Mouse (Mus musculus) lung, embryonic 15.5 days (tissue): ENCODE data around the gene Rab8b. TPM values are rescaled to one million over a fixed set of nuclear protein-coding genes. Genes with fewer than 3 reads are reported as not detected.
"Not testable (repeated sequence)": the region's sequence is repeated elsewhere in the genome, so short reads cannot be mapped to it uniquely, and the experiment has no call there.

Experiments used
- ATAC-seq: fragments of 200-750 bp; cut with Nextera tagmentation; 2 replicates; pipeline ENCODE4 v1.8.0; 2017; ENCODE audit warnings: moderate number of reproducible peaks, borderline replicate concordance; ENCODE audit not compliant: low FRiP score, low TSS enrichment; ENCODE audit errors: extremely low read depth
- H3K27ac ChIP-seq: fragments of 300-500 bp; sonication (generic); 2 replicates; pipeline ENCODE4 v1.5.1; 2015; ENCODE audit warnings: moderate library complexity, mild to moderate bottlenecking, inconsistent platforms
- H3K27me3 ChIP-seq: fragments of 300-500 bp; sonication (generic); 2 replicates; pipeline ENCODE4 v1.6.1; 2015; ENCODE audit warnings: inconsistent platforms
- H3K36me3 ChIP-seq: fragments of 300-500 bp; sonication (generic); 2 replicates; pipeline ENCODE4 v1.6.1; 2015; ENCODE audit warnings: inconsistent platforms
- H3K4me1 ChIP-seq: fragments of 300-500 bp; sonication (generic); 2 replicates; pipeline ENCODE4 v1.6.1; 2015; ENCODE audit warnings: inconsistent platforms
- H3K4me2 ChIP-seq: fragments of 300-500 bp; sonication (generic); 2 replicates; pipeline ENCODE4 v1.6.1; 2015; ENCODE audit warnings: inconsistent platforms, mild to moderate bottlenecking, moderate library complexity
- H3K4me3 ChIP-seq: fragments of 300-500 bp; sonication (generic); 2 replicates; pipeline ENCODE4 v1.5.1; 2015; ENCODE audit warnings: mild to moderate bottlenecking, inconsistent platforms
- H3K9ac ChIP-seq: fragments of 300-500 bp; sonication (generic); 2 replicates; pipeline ENCODE4 v1.6.1; 2015; ENCODE audit warnings: inconsistent platforms
- H3K9me3 ChIP-seq: fragments of 300-500 bp; sonication (generic); 2 replicates; pipeline ENCODE4 v1.6.1; 2016; ENCODE audit warnings: inconsistent platforms
- WGBS: fragments of 180-500 bp; shearing (Covaris S2); methylation state at CpG from one replicate; pipeline ENCODE4 v1.1.7; 2015; 5-methylcytosine and 5-hydroxymethylcytosine counted together
- polyA plus RNA-seq: library from polyadenylated mRNA; unstranded; fragments of >200 nt; fragmentation: Nextera tagmentation; extraction: Ambion mirVana; gene quantifications from 2 replicates; pipeline ENCODE4 v1.2.1, GENCODE M21; 2015

The Rab8b gene
- polyA plus RNA-seq, 1 experiment from 2014 or later, result 30.1 TPM

DNA sequence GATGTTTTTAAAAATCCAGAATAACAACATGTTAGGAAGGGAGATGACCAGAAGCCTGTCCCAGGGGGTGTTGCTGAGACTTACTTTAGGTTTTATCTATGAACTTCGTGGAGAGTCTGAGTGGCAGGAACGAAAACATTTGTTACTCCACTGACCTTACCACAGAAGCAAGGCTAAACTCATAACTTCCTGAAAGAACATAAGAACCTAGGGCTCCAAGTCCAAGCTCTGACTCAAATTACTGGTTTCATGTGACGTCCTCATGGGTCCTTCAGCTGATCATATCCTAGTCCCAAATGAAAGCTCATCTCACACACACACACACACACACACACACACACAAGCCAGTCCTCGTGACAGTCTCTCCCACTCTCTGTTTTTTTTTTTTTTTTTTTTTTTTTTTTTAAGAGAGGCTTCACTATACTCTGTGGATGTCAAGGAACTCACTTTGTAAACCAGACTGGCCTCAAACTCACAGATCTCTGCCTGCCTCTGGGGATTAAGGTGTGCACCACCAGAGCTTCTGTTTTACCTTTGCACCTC, 87.0 kb downstream of the Rab8b start:
- Histone ChIP-seq H3K9me3 (no peaks in the 10 kb centered on the region), H3K4me3 (no peak overlapping the region), H3K4me1 (peaks cover 18% of the 10 kb centered on the region), H3K27me3 (no peaks in the 10 kb centered on the region), H3K27ac (no peak overlapping the region), H3K9ac (no peak overlapping the region), H3K36me3 (no peaks in the 10 kb centered on the region), H3K4me2 (no peak overlapping the region)
- 50% methylated on average over 4 of the region's 4 CpGs for WGBS
- ATAC-seq, result no peak

DNA sequence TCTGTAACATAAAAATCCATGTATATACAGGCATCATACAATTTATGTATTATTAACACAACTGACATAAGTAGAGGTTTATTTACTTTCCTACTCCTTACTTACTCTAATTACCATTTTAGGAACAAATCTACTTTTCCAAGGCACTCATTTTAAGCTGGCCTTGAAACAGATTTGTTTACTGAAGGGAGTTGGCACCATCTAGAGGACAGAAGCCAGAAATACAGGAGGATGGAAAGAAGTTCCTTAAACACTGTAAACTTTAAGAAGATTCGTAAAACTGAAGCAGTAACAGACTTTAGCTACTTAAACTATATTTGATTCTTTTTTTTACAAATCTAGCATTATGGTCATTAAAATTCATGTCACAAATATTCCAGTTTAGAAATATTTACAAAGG, 93.5 kb downstream of the Rab8b start:
- H3K4me1 ChIP-seq, result no peaks in the 10 kb centered on the region
- no peaks in the 10 kb centered on the region for H3K36me3 ChIP-seq
- H3K4me3 ChIP-seq, result no peak overlapping the region
- no peaks in the 10 kb centered on the region for H3K27me3 ChIP-seq
- no peak overlapping the region for H3K27ac ChIP-seq
- ATAC-seq, result no peak
- no peaks in the 10 kb centered on the region for H3K9me3 ChIP-seq
- 33% methylated on average over 1 of the region's 1 CpGs for WGBS
- no peak overlapping the region for H3K4me2 ChIP-seq
- no peak overlapping the region for H3K9ac ChIP-seq

DNA sequence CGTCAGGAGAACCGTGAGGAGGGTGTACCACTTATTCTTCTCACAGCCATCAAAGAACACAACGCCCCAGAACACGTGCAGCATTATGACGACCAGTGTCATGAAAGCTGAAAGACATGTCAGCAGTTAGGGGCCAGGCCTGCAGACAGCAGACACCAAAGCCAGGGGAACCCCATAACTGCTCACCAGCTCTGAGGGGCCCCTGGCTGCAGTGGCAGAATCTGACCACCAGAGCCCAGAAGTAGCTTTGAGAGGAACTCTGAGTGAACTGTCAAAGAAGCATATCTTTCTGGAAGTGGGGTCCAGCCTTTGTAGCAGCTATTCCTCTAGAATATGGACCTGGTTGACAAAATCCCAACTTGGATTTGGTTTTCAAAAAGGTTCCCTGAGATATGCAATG, 97.2 kb downstream of the Rab8b start:
- WGBS, result no CpG with 5 or more reads among the region's 5 CpGs
- H3K27ac ChIP-seq, H3K4me1 ChIP-seq, H3K4me2 ChIP-seq, H3K36me3 ChIP-seq, ATAC-seq, H3K27me3 ChIP-seq, H3K9ac ChIP-seq, H3K9me3 ChIP-seq, H3K4me3 ChIP-seq: not testable (repeated sequence)

DNA sequence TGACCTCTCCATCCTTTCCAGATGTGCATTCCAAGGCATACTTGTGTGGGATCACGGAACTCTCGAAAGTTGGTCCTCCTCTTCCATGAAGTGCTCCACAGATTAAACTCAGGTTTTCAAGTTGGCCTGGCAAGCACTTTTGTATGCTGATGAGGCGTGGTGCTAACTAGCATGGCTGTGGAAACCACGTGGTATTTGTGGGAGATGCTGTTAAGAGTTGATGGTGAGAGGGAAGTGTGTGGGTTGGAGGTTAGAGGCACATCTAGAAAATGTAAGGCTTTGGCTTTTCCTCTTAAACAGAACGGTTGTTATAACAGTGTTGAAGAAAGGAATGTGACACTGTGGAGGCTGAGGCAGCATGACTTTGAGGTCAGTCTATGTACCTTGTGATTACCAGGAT, 98.5 kb downstream of the Rab8b start:
- H3K9me3 ChIP-seq, result no peaks in the 10 kb centered on the region
- H3K4me2 ChIP-seq, result no peak overlapping the region
- H3K27ac ChIP-seq, result no peak overlapping the region
- H3K27me3 ChIP-seq, result no peaks in the 10 kb centered on the region
- 57% methylated on average over 5 of the region's 5 CpGs for WGBS
- no peak for ATAC-seq
- H3K4me3 ChIP-seq, result no peak overlapping the region
- no peaks in the 10 kb centered on the region for H3K4me1 ChIP-seq
- H3K9ac ChIP-seq, result no peak overlapping the region
- H3K36me3 ChIP-seq, result no peaks in the 10 kb centered on the region

DNA sequence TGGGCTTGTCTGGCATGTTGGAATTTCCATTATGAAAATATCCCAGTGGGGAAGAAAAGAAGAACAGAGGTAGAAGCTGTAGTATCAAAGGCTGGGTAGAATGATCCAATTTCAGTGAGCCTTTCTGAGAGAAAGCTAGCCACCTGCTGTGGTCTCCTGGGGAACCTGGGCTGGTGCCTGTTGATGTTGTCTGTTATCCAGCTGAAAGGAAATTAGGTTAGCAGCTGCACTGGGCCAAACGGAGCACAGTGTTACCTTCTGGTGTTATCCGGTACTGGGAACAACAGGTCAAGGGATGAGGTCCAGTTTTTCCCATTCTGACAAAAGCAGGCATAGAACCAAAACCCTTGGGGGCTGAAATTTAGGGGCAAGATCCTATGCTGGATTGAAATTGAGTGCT, 106.1 kb downstream of the Rab8b start:
- Histone ChIP-seq H3K27ac (no peak overlapping the region), H3K27me3 (no peaks in the 10 kb centered on the region), H3K9ac (no peak overlapping the region), H3K4me3 (no peak overlapping the region), H3K36me3 (no peaks in the 10 kb centered on the region), H3K4me2 (no peak overlapping the region), H3K4me1 (no peaks in the 10 kb centered on the region), H3K9me3 (no peaks in the 10 kb centered on the region)
- no peak for ATAC-seq
- 40% methylated on average over 2 of the region's 2 CpGs for WGBS

DNA sequence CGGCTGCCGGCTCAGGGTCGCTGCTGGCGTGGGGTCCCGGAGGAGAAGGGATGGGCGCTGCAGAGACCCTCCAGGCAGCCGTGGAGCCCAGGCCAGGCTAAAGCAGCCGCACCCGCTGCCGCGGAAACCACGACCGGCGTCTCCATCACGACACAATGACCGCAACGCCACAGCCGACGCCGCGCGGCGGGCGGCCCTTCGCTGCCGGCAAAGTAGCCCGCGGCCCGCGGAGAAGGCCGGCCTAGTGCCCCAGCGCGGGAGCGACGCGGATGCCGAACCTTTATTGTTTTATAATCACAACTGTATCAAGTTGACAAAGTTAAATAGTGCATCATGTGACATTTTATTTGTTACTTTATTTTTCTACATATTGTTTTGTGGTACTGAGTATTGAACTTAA, 113.5 kb downstream of the Rab8b start:
- not testable (repeated sequence) for H3K4me1 ChIP-seq, H3K9me3 ChIP-seq, H3K9ac ChIP-seq, H3K27ac ChIP-seq, H3K36me3 ChIP-seq, ATAC-seq
- Histone ChIP-seq H3K27me3 (peaks cover 32% of the 10 kb centered on the region), H3K4me2 (peak overlapping the region; percentile 59), H3K4me3 (peak overlapping the region; percentile 32)
- 3% methylated on average over 30 of the region's 37 CpGs for WGBS

DNA sequence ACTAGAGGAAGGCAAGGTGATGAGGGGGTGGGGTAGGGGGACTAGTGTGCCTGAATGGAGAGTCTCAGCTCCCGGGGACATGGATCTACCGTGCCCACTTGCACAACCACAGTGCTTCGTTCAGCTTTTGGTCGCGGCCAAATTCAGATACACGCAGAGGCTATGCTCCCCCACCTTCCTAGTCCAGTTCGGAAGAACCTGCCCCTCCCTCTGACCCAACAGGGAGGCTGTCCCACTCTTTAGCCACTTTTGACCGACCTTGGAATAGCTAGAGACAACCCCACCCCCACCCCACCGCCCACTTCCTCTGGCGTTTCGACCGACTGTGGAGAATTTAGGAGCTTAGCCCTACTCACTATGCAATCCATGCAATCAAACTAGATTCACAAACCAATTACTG, 117.5 kb downstream of the Rab8b start:
- no peak overlapping the region for H3K9ac ChIP-seq
- 42% methylated on average over 12 of the region's 12 CpGs for WGBS

DNA sequence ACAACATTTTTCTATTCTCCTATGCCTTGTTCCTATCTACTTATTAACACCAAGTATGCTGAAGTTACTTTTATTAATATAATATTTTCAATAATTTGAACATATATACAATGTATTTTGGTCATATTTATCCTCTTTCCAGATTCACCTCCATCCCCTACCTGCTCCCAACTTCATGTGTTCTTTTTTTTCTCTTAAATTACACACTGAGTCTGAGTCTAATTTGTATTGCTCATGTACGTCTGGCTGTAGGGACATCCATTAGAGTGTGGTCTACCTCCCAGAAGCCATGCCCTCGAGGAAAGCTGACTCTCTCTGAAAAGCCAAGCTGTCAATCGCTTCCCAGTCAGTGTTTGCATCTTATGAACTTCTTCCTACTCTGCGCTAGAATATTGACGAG, 122.7 kb downstream of the Rab8b start, which contains the start of gene Gm10647:
Gene Gm10647, plus strand, starts transcription at position 301 of the 400 bp plus-strand sequence.
- ATAC-seq, result no peak
- peak within 1 kb of the TSS; percentile 96 for H3K27ac ChIP-seq
- H3K4me3 ChIP-seq, result peak within 1 kb of the TSS; percentile 62
- peak within 1 kb of the TSS; percentile 44; the same call in 1 of the 2 replicates for H3K9ac ChIP-seq
- no peaks in the 10 kb centered on the region for H3K9me3 ChIP-seq
- peaks cover 13% of the 10 kb centered on the region; the same call in 1 of the 2 replicates for H3K4me1 ChIP-seq
- no peaks in the 10 kb centered on the region for H3K36me3 ChIP-seq
- peak within 1 kb of the TSS; percentile 93 for H3K4me2 ChIP-seq
- WGBS, result 75% methylated on average over 5 of the region's 5 CpGs
- no peaks in the 10 kb centered on the region; the same call in 1 of the 2 replicates for H3K27me3 ChIP-seq

More for the DNA sequence above, 117.5 kb downstream of the Rab8b start:
- no peak for ATAC-seq
- no peaks in the 10 kb centered on the region for H3K36me3 ChIP-seq
- H3K4me3 ChIP-seq, result no peak overlapping the region
- H3K27me3 ChIP-seq, result peaks cover 25% of the 10 kb centered on the region
- 0 out of 2 replicates have a peak, but pooled peaks cover 8% of the 10 kb centered on the region for H3K4me1 ChIP-seq
- no peaks in the 10 kb centered on the region for H3K9me3 ChIP-seq
- H3K4me2 ChIP-seq, result no peak overlapping the region
- H3K27ac ChIP-seq, result no peak overlapping the region

DNA sequence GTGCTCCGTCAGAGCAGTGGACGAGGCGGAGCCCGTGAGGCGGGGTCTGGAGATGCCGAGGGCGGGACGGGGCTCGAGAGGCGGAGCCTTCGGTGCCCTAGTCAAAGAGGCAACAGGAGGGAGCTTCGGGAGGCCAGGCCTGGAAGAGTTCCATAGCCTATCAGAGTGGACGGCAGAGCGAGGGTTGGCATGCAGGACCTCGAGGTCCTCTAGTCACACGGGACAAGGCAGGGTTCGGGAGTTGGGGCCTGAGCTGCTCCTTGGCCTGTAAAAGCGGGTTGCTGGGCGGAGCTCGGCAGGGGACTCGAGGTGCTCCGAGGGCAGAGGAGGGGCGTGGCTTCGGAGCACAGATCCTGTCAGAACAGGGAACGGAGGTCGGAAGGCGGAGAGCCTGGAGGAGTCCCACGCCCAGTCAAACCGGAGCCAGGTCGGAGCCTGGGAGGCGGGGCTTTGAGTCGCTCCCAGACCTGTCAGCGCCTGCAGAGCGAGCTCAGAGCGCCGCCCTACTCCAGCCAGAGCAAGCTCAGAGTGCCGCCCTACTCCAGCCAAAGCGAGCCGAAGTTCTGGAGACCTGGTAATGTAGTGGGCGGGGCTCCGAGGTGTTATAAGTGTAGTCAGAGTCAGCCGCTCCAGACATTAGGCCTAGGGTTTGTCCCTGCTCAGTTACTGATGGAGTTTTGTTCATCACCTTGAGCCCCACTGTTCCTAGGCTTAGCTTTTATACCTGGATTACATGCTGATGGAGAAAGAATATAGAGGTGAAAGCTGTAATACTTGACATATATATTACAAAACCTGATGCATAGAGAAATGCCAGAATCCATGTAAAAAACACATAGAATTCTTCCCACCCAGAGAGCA, 123.8 kb downstream of the Rab8b start, which contains the start of gene Aph1b:
Gene Aph1b, minus strand, starts transcription at position 27 of the 861 bp plus-strand sequence.
- Histone ChIP-seq H3K36me3 (no peaks in the 10 kb centered on the region), H3K4me1 (peaks cover 13% of the 10 kb centered on the region; the same call in 1 of the 2 replicates), H3K9ac (peak within 1 kb of the TSS; percentile 60), H3K4me3 (peak within 1 kb of the TSS; percentile 62), H3K4me2 (peak within 1 kb of the TSS; percentile 93), H3K27me3 (no peaks in the 10 kb centered on the region), H3K27ac (peak within 1 kb of the TSS; percentile 96), H3K9me3 (no peaks in the 10 kb centered on the region)
- under 1% methylated on average over 42 of the region's 42 CpGs for WGBS
- ATAC-seq, result peak; percentile 99

DNA sequence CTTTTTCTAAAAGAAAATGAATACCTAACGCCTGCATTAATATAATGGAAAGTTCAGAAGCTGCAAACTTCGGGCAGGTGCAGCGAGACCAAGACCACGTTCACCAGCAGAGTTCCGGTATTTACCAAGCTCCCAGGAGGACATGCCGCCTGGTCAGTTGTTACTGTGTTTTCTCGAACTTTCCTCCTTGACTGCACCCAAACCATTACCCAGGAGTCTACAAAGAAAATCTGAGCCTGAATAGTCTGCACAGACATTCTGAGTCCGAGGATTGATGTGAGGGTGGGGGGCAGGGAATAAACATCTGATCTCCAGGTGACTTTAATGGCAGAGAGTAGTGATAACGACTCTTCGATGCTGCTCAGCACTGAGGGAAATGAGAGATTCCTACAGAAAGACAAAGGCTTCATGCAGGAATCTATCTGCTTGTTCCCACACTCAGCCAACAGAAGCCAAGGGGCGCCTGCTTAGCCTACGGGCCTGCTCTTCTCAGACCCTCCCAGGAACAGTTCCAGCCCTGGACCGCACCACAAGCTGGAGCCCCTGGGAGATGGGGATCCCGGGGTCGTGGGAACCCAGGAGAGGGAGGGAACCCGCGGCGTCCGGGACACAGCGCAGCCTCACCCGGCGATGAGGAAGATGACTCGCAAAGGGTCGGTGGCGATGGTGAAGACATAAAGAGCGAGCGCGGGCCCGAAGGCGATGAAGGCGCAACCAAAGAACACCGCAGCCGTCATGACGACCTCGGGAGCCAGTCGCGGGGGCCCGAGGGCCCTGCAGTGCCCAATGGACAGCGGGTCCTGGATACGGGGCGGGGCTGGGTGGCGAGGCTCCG, 124.6 kb downstream of the Rab8b start:
- Histone ChIP-seq H3K27ac (peak overlapping the region; percentile 96), H3K27me3 (no peaks in the 10 kb centered on the region), H3K4me2 (peak overlapping the region; percentile 93), H3K4me3 (peak overlapping the region; percentile 62), H3K9ac (peak overlapping the region; percentile 60), H3K36me3 (no peaks in the 10 kb centered on the region), H3K9me3 (no peaks in the 10 kb centered on the region), H3K4me1 (peaks cover 13% of the 10 kb centered on the region; the same call in 1 of the 2 replicates)
- WGBS, result 2% methylated on average over 43 of the region's 43 CpGs
- peak; percentile 47 for ATAC-seq
